Mouse (Mus musculus) right cerebral cortex, postnatal 14 days (tissue): ENCODE results near the gene Meis3.

Experiments
- DNase-seq: peaks from one replicate; pipeline ENCODE4 v3.0.0; 2022

Gene Meis3

DNA sequence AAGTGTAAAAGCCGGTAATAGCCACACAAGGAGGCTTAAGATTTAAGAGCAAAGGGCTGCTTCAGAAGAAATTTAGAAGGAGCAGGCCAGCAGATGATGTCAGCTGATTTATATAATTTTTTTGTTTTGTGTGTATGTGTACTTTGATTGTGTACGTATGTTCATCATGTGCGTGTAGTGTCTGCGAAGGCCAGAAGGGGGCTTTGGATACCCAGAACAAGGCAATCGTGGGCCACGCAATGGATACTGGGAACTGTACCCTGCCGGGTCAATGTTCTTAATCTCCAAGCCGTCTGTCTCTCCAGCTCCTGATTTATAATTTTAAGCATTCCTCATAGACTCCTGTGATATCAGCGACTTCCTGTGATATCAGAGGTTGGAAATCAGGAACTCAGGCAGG, 13.6 kb upstream of the Meis3 start:
- DNase-seq = no peak

- DNase-seq = no peak
Measured at GRCm38 (mm10) chr7:16162036-16162435, 12.9 kb upstream of the Meis3 start.

DNA sequence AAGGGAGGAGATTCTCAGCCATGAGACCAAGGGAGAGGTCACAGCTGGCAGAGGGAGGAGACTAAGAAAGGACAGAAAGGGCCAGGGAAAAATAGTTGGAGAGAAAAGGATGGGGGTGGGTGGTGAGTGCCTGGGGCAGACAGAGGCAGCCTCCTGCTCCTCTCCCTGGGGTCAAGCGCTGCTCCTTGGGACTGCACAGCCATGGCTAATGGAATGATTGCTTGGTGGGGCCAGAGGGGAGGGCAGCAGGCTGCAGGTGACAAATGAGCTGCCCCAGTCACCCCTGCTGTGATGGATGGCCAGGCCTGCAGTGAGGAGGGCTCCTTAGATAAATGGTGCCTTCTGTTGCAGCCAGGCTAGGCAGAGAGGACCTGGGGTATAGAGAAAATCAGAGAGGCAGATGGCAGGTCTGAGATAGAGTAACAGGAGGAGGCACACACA, 2.7 kb upstream of the Meis3 start:
- DNase-seq = no peak

GRCm38 (mm10) chr7:16172586-16173140, 2.2 kb upstream of the Meis3 start:
- DNase-seq = no peak

DNA sequence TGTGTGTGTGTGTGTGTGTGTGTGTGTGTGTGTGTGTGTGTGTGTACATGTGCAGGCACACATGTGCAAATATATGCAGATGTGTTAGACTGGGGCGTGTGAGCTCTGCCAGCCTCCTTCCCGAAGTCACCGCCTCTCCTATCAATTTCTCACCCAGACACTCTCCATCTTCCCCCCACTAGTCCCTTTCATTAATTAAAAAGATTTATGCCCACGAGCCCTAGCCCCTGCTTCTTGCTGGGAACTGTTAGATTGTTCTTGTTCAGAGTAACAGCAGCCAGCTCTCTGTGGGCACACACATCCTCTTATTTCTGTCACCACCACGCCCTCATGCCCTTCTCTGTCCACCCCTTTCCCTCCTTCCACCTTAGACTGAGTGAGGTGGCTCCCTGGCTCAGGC, 1.7 kb upstream of the Meis3 start:
- DNase-seq = no peak

DNA sequence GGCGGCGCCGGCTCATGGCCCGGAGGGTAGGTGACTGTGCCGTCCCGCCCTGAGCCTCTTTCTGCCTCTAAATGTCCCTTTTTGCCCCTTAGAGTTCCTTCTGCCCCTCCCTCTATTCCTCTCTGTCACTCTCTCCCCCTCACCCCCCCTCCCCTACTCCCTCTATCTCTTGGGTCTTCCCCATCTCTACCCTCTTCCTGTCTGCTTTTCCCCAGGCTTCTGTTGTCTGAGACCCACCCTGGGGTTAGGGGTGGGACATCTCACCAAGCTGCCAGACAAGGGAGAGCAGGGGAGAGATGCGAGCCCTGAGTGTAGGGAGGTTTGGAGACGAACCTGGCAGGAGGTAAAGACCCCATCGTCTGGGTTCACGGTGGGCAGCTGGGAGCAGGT, 647 bp downstream of the Meis3 start:
- no peak for DNase-seq

DNA sequence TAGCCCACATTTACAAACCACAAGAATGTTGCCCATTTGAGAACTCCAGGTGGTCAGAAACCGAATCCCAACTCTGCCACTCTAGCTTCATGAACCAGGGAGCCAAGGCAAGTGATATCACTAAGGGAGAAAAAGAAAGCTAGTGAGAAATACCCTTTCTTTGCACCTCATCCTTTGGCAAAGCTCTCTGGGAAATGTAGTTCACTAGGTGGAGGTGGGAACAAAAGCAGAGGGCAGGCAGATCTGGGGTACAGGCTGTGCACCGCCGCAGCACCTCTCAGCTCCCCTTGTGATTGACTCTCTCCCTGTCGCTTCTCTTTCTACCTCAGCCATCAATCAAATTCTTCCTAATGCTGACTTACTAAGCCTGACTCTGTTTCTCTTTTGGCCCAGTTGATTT, 3.2 kb downstream of the Meis3 start:
- DNase-seq = no peak

GRCm38 (mm10) chr7:16183663-16184062, 8.8 kb downstream of the Meis3 start:
- no peak for DNase-seq

DNA sequence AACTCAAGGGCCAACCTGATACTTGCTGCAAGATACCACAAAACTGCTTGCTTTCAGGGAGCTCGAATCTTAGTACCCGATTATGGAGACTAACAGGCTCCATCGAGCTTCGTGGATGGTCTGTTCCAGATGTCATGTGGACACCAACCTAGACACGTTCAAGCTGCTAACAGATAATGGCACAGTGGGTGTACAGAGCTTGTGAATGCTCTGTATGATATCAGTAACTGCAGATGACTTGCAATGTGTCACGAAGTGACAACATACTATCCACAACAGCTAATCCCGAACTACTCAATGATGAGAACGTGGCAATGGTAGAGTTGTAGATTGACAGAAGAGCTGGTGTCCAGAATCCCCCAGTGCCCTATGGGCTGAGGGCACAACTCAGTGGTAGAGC, 12.6 kb downstream of the Meis3 start:
- no peak for DNase-seq

- DNase-seq = peak; percentile 74
Measured at GRCm38 (mm10) chr7:16192315-16192714, 17.4 kb downstream of the Meis3 start.

- no peak for DNase-seq
Measured at GRCm38 (mm10) chr7:16193702-16194101, 18.8 kb downstream of the Meis3 start.

DNA sequence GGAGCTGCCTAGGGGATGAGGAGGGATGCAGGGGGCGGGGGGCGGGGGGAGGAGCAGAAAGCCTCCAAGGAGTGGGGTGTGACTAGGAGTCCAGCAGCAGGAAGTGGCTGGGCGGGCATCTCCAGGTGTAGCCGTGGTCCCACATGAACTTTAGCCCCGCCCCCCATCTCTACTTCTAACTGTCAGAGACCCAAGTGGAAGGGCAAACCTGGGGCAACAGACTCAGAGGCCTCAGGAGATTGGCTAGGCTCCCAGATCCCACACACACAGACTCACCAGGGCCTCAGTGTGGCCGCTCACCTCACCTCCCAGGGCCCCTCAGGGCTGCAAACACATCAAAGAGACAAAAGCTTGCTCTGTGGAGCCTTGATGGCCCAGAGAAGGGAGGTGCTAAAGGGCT, 21.7 kb downstream of the Meis3 start:
- no peak for DNase-seq

- no peak for DNase-seq
Measured at GRCm38 (mm10) chr7:16197166-16197565, 22.3 kb downstream of the Meis3 start.

DNA sequence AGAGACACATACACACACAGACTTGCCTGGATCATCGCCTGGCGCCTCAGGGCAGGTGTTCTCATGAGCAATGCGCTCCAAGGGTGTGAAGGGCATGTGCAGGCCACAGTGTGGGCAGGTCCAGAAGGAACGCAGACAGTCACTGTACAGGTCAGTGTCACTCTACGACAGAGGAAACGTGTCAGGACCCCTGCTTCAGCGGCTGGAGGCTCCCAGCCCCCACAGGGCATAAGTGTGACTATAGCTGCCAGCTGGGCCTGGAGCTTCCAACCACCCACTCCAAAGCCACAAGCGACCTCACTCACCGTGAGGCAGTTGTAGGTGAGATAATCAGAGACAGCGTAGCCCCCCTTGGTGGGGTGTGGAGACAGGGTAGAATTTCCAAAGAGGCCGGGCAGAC, 23.6 kb downstream of the Meis3 start:
- DNase-seq = no peak

DNA sequence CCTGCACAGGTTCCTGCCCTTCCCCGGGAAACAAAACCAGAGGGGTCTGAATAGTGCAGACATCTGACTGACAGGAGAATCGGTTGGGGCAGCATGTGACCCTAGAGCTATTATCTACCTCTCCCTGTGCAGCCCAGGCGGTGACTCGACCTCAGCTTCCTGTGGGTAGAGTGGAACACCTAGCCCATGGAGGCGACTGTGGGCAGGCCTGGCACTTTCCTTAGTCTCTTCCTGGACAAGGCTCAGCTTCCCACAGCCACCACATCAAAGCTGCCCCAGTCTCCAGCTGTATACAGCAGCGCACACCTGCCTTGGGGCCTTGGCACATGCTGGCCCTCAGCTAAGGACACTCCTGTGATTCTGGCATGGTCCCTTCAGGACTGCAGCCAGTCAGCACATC, 26.2 kb downstream of the Meis3 start:
- DNase-seq = no peak

DNA sequence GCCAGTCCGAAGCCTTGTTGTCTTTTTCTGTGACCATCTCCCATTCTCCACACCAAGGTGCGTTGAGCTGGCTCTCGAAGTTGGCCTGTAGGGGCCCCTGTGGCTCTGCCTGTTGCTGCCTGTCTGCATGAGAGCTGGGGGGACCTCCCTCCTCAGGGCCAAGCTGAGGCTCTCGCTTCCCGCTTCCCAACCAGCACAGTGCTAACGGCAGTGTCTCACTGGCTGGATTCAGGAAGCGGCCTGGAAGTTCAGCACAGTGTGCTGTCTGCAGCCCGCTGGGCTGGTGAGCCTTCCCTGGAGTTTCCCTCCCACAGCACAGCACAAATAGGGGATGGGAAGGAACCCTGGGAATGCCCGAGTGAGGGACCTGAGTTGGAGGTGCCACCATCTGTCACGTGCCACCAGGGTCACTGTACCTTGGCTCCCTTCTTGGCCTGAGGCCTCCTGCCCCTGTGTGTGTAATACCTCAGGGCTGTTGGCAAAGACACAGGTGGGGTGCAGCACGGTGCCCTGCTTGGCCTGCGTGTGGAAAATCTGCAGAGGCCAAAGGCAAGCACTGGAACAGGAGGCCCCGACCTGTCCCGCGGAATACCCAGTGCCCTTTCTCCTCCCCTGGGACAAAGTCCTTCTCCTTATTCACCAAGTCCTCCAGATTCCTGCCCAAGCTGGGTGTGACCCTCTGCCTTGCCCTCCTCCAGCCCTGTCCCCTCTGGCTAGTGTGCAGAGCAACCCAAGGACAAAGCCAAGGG, 28.0 kb downstream of the Meis3 start:
- DNase-seq = no peak

DNA sequence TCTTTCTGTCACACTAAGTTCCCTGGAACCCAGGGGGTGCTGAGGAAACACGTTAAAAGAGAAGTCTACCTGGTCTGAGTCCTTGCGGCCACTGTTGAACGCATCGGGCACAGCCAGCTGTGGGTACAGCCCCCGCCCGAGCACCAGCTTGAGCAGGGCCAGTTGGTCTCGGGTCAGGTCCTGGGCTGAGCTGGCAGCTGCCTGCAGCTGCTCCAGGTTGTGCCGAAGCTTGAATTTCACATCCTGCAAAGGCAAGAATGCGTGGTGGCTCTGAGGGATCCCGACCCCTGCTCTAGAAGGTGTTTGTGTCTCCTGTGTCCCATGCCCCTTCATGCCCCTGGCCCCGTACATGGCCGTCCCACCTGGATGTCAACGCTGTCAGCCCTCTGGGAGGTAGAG, 28.6 kb downstream of the Meis3 start:
- DNase-seq = no peak

DNA sequence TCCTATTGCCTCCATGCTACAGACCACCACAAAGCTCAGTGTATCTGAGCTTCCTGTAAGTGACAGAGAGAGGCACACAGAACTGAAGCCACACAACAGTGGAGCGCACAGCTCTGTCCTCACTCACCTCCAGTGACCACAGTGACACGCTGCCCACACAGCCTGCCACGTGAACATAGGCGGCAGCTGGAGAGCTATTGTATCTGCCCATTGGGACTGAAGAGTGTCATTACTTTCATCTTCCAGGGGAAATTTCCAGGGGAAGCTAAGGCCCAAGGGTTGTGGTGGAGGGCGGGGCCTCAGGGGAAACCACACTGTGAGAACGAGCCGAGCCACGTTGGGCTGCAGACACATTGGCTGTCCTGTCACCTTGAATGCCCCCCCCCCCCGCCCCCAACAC, 29.9 kb downstream of the Meis3 start:
- no peak for DNase-seq

DNA sequence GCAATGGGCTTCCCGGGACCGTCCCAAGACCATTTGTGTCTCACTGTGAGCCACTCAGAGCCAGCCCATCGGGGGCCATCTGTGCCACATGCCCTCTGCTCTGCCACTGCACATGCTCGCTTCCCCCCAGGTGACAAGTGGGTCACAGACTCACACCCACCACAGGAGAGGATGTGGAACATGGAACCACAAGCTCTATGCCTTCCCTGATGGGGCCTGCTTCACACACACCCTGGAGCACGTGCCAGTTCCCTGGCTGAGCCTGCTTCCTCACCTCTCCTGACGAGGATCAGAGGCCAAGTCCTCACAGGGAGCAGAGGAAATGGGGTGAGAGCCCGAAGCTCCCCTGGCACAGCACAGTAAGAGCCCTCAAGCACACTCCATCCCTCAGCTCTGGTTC, 32.2 kb downstream of the Meis3 start:
- DNase-seq = no peak

GRCm38 (mm10) chr7:16207496-16207895, 32.6 kb downstream of the Meis3 start:
- DNase-seq = no peak

DNA sequence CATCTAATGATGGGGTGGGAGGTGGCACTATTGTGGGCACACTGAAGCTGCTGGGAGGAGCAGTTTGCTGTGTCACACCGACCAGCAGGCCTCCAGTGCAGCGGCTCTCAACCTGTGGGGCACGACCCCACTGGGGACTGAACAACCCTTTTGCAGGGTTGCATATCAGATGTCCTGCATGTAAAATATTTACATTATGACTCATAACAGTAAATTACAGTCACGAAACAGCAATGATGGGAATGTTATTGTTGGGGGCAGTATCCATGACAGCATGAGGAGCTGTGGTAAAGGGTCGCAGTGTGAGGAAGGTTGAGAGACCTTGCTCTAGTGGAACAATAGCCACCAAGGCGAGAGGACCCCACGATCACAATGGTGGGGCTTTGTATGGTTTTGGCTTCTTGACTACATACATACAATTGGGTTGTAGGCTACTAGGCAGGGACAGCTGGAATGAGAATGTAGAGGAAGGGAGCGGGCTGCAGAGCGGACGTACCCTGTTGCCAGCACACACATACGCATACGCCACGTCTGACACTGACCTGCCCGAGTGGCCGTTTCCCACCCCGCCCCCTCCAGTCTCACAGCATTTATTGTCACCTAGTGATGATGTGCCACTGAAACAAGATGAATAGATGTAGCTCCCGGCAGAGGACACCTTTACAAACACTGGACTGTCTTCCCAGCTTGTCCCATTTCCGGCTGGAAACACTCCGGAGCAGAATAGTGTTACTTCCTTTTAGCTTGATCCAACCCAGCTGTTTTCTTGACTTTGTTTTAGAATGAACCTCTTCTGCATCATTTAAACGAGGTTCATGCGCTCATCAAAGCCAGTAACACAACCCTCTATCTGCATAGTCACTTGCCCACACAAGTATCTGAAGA, 34.1 kb downstream of the Meis3 start:
- no peak for DNase-seq

GRCm38 (mm10) chr7:16210862-16211365, 36.0 kb downstream of the Meis3 start:
- DNase-seq = no peak

DNA sequence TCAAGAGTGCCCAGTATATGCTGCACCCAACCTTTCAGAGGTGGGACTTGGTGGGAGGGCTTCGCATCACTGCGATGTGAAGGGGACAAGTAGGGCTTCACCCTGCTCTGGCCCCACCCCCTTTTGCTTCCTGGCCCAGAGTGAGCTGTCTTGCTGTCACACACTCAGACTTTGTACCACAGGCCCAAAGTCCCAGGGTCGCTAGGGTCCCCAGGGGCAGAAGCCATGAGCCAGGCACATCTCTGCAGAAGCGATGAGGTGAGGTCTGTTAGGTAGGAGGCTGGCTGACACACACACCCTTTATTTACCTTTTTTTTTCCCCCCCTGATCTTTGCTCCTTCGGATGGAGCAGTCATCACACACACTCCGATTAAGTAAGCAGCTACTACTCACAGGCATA, 38.3 kb downstream of the Meis3 start:
- no peak for DNase-seq

DNA sequence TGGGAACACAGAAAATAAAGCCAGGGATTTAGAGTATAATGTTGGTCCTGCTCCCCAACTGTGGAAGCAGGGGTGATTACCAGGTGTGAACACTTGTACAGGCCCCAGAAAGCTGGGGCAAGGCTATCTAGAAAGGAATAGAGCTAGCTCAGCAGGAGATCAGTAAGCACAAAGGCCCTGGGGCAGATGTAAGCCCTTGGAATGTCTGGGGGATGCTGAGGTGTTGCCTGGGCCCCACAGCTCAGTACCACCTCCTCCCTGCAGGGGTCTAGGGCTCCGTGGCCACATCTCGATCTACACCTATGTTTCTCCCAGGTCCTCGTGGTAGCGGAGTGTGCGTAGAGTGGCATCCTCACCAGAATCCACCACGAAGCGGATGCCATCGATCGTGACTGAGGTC, 39.1 kb downstream of the Meis3 start:
- DNase-seq = no peak
